Mouse (Mus musculus) layer of hippocampus, adult 8-10 months (tissue): ENCODE results near the gene Sh3bp4. TPM values are rescaled to one million over a fixed set of nuclear protein-coding genes. Genes with fewer than 3 reads are reported as not detected.

Source experiments
- DNase-seq, 2 experiments: peaks; one replicate each; pipeline ENCODE4 v3.0.0; 2022; ENCODE audit warnings: low spot score in 2 of 2
- total RNA-seq, 4 experiments: library from RNA; stranded (reverse); gene quantifications; 2 replicates each; pipeline ENCODE4 v1.2.4; 2022

Gene Sh3bp4
- total RNA-seq, 4 experiments from 2014 or later = 21.2 to 23.1 (median 22.6) TPM

DNA sequence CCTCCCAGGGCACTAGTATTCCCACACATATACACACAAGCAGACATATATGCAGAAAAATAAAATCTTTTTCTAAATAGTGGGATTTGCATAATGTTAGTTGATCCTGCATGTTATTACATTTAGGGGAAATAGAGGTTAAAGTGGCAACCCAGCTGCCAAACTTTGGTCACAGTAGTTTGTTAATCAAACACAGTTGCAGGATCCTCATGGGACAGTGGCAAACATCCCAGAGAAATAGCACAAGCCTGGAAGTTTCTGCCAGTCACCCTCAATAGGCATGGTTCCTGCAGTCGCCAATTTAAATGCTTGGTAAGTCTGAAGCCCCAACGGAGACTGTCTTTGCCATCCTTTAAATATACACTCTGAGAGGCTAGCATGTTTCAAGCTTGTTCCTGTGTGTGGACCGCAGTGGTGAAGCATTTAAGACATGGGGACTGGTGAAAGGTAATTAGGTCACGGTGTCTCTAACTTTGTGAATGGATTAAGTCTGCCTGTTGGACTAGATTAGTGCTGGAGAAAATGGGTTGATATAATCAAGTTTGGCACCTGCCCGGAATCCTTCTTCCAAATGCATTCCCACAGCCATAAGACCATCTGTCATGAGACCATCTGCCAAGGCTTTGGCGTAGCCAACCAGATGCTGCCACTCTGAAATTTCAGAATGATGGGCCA is 114.0 kb downstream of the Sh3bp4 start:
- peak; percentile 34 to 76 for DNase-seq

DNA sequence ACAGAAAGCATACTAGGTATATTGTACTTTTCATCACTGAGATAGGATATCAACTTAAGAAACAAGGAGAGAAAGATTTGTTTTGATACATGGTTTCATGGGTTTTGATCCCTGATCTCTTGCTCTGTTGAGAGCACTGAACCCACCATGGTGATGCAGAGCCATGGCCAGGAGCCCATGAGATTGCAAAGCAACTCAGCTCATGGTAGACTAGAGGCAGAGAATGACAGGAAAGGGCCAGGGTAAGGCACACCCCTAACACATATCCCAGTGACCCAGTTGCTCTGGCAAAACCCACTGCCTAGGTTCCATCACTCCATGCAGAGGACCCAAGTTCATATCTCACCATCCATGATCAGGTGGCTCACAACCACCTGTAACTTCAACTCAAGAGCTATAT is 114.6 kb downstream of the Sh3bp4 start:
- no peak for DNase-seq

DNA sequence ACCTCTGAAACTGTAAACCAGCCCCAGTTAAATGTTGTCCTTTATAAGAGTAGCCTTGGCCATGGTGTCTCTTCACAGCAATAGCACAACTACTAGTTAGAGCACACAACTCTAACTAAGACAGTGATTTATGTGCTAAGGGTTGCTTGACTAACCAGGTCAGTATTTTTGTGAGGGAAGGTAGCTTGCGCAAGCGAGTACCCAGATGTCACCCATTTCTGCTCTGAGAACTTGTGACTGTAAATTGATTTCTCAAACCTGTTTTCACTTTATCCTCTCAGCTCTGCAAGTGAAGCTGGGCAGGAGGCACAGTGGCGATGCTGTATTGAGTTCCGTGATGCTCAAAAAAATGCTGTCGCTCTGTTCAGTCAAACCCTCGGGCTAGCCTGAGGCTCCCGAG is 117.2 kb downstream of the Sh3bp4 start:
- no peak for DNase-seq

DNA sequence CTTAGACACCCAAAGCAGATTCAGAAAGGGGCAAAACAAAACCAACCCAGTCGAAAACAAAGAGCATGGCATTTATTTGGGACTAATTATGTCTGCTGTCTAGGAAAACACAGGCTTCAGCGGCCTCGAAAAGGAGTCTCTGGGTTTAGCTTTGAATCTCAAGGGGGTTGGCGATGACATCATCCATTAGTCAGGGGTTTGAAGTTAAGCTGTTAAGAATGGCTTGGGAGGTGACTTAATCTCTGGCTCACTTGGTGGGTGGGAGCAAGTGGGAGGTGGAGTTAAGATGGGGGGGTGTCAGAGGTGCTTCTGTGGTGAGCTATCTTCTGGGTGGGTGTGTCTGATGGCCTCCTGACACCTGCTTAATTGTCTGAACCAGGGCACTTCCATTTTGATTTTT is 117.9 kb downstream of the Sh3bp4 start:
- no peak for DNase-seq

DNA sequence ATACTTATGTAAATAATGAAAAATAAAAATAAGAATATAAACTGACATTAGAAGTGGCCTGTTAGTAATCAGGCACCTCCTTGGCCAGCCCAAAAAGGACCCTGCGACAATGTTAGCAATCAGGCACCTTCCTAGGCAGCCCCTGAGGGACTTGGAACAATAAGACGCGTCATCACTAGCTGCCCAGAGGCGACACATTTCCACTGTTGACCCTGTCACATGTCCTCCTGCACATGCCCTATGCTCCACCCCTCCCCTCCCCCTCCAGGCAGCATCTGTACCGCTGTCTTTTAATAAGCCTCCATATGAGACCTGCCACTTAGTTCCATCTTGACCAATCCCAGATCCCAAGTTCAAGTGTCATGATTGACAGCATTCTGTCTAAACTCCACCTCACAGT is 119.0 kb downstream of the Sh3bp4 start:
- DNase-seq = no peak

DNA sequence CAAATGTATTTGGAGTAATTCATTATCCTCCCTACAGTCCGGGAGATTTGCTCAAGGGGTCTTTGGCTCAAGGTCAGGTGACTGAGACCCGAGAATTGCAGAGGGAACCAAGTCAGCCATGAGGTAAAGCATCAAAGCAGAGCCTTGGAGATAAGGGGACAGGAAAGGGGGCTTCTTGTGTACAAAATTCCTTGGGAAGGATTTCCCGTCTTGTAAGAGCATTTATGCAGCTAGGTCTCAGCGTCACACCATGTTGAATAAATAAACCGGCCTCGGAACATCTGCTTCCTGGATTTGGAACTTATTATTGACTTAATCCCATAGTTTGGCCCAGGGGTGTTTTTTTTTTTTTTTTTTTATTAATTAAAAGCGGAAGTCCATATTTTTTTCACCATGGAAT is 120.4 kb downstream of the Sh3bp4 start:
- DNase-seq = no peak

DNA sequence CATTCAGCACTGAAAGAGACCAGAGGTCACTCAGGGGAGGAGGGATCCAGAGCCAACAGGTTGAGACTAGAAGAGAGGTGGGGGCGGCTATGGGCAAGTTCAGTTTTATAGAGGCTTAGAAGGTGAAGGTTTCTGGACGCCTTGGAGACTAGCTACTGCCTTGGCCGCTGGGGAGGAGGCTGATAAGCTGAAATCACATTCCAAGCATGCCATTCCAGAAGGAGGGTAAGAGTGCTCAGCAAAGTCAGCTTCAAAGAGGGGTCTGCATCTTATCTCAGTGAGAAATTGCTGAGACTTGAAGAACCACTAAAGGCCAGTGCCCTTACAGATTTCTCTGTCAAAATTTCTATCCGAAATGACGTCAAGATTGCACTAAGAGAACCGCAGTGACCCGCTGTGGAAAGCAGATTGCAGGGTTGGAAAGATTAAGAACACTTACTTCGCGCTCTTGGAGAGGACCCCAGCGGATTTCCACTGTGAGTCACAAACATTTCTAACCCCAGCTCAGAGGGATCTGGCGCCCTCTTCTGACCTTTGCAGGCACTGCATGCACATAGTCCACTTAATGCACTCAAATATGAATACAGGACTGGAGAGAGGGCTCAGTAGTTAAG is 121.0 kb downstream of the Sh3bp4 start:
- peak in 1 of 2 experiments; percentile 40 for DNase-seq

DNA sequence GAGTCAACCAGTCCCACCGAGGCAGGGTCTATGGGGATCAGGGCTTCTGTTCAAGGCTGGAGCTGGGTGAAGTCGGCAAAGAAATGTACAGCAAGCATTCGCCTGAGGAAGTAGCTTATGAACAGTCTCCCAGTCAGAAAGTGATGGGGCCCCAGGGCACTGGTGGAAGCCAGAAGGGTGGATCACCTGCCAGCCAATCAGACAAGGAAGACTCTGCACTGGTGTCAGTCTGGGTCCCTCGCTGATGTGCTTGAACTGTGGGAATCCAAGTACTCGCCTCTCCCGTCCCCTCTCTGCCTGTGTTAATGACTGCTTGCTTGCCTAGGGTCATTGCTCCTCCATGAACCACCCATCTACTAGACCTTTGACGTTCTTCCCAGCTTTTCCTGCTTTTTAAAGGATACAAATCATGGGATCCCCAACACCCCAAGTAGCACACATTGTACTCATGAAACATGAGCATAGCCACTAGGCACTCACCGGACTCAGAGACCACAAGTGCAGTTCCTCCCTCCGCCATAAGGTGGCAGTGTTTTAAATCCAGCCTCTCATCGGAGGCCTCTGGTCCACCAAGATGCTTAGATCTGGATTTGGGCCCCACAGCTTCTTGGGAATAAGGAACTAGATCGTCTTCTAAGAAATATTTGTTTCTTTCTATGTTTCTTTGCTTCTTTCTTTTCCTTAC is 122.5 kb downstream of the Sh3bp4 start:
- no peak for DNase-seq

DNA sequence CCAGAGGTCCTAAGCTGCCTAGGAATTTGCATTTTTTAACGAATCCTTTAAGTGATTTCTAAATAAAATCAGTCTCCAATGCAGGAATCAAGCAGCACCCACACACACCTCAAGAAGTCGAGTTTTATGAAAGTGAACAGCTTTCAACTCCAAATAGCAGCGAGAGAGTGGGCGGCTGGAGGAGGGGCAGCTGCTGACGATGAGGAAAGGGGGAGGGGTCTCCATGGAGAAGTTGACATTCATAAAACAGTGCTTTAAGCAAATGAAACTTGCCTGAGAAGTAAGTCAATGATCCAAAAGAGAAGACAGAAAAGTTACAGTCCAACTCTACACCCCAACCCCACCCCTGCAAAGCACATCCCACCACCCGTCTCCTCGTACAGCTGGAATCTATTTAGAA is 123.4 kb downstream of the Sh3bp4 start:
- DNase-seq = peak in 1 of 2 experiments; percentile 27

DNA sequence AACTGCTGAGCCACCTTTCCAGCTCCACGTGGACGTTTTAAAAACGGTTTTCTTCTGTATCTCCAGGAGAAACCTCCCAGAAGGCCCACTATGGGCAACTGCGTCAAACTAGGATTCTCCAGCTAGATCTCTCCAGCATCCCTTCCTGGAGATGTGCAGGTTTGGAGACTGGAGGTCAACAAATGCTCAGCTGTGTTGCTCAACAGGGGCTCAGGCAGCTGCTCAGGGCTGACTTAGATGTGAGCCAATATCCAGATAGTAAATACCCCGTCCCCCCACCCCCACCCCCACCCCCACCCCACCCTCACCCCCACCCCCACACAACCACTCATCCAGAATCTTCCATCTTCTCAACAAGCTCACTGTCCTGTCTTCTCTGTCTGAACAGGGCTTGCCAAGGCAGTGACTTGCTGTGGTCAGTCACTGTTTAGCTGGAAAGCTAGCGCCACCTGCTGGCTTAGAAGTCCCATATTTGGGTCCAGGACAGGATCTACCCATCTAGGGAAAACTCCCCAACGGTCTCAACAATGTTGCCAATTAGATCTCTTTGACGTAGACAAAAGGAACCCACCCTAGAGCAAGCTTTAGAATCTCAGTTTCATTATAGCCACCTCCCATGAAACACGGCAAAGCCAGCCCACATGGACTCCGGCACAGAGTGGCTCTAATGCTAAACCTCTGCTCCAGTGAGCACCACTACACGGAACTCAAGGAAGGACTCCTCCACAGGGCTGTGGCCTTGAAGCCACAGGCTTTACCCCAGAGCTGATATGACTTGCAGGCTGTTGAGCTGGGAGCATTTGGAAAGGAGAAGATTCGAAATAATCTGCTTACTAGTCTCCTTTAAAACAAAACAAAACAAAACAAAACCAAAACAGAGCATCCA is 125.9 kb downstream of the Sh3bp4 start:
- DNase-seq = peak; percentile 62 to 83
